Mouse (Mus musculus): ENCODE results near the gene Imp4.
A peak's percentile ranks its signal among the peaks of the same experiment; 100 is the strongest.

Imp4 gene

DNA sequence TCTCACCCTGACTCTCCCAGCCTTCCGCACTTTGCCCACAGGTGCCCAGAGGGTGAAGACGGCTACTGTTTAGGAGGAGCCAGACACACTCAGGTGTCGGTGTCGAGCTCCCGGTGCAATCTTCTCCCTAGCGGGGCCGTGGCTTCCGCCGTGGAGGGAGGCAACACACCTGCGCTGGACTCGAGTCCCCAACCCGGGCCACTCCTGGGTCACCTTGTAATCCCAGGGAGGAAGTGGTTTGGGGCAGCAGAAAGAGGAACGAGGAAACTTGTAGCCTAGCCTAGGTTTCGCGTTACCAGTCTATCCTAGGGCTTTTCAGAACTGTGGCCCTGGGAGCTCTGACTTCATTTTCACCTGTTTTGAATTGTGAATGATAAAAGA, 20.4 kb downstream of the Imp4 start:
- DNase-seq (ENCODE audit: low read depth, low spot score), result no peak

DNA sequence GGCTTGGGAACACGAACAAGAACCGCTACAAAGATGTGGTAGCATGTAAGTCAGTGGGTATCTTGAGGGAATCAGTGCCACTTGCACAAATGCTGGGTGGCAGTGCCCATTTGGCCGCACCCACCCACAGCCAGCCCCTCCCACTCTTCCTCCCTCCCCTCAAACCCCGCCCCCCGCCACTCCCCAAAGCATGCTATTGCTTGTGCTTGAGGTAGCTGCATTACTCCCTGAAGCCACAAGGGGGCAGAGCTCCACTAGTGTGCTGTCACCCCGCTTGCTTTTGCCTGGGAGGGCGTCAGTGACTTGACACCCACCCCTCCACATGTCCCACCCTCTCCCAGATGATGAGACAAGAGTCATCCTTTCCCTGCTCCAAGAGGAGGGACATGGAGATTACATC, 23.1 kb downstream of the Imp4 start:
- DNase-seq (ENCODE audit: low read depth, low spot score), result peak; percentile 92

DNA sequence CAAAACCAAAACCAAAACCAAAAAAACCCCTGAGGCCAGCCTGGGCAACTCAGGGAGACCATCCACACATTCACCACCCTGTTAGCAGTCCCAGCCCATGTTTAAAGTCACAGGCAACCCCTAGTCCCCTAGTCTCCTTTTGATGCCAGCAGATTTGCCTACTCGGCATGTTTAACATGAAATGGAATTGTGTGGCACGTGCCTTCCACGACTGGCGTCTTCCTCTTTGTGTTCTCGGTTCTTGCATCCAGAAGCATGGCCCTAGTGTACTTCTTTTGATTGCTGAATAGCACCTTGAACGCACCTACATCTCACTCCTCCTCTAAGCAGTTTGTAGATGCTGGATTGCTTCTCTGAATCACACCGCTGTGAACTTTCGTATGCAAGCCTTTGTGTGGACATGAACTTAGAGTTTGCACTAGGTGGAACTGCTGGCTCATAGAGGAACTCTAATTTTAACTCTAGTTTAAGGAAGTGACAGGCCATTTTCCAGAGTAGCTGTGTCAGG, 24.7 kb downstream of the Imp4 start:
- no peak for DNase-seq (ENCODE audit: low read depth, low spot score)

DNA sequence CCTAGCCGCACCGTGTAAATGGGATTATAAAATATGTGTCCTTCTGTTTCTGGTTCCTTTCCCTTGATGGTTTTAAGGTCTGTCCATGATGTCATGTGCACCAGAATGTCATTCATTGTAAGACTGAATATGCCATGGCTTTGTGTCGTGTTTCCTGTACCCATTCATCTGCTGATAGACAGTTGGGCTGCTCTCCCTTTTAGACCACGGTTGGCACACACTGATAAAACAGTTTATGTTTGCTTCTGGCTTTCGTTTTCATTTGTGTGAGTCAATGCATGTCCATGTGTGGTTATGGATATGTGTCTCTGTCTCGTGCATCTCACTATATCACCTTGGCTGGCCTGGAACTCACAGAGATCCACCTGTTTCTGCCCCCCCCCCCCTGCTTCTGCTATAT, 25.8 kb downstream of the Imp4 start:
- no peak for DNase-seq (ENCODE audit: low read depth, low spot score)

DNA sequence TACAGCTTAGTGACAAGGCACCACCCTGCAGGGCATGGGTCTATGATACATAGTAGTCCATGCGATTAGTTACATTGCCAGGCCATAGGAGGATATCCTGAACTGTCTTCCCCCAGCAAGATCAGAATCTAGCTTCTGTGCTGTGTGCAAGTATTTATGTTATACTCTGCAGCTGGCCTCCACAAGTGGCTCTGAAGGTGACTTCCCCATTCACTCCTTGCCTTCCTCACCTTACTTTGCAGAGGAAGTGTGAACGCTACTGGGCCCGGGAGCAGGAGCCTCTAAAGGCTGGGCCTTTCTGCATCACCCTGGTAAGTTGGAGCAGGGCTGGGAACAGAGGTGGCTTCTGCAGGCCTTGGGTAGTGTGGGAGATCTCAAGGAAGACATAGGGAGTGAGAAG, 28.4 kb downstream of the Imp4 start:
- DNase-seq (ENCODE audit: low read depth, low spot score), result no peak

DNA sequence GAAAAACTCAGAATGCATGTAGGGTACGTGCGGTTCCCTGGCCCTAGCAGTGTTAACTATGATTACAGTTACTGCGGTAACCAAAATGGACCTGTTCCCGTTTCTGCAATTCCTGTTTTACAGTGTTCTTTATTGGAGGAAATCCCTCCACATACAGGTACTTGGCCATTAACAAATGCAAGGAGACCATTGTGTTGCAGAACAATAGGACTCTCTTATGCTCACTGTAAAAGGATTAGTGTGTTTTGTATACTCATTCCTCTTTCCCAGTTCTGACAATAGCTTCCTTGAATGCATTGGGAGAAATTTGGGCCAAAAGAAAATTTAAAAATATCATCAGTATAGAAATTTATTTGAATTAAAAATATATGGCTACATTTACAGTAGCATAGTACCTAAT, 28.8 kb downstream of the Imp4 start:
- no peak for DNase-seq (ENCODE audit: low read depth, low spot score)

DNA sequence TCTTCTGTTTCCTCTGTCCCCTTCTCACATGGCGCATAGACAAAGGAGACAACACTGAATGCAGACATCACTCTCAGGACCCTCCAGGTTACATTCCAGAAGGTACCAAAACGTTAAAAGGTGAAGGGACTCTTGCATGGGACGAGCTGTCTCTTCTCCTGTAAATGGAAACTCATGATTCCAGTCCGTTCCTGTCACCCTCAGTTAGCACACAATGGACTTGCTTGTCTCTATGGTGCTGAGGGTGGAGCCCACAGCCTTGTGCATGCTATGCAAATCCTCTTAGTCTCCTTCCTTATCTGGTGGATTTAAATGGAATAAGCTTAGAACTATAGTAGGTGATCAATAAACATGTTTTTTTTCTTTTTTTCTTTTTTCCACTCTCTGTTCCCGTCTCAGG, 30.1 kb downstream of the Imp4 start:
- DNase-seq (ENCODE audit: low read depth, low spot score), result no peak

DNA sequence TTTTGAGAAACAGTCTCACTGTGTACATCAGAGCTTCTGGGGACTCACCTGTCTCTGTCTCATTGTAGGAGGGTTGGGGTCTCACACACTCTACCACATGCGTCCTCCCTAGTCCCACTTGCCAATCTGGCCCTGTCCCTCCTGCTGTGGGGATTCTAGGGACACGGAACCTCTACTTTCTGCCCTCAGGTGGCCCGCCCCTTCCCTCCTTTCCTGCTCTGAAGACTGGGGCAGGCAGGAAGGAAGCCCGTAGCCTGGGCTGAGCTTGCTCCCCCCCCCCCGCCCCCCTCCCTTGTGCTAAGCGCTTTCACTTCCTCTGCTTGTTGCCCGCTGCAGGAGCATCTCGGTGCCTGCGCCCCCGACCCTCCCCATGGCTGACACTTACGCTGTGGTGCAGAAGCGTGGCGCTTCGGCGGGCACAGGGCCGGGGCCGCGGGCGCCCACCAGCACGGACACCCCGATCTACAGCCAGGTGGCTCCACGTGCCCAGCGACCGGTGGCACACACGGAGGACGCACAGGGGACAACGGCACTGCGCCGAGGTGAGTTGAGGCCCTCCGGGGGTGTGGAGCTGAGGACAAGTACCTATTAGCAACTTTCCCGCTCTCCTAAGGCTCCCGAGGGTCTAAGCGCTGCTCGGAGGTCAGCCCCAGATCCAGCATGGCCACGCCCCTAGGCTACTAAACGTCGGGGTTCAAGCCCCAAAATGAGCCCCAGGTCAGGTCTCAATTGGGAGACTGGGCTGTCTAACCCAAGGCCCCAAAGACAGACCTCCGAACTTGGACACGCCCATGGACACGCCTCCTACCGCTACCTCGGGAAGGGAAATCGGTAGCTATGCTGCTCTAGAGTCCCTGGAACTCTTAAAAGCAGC, 33.0 kb downstream of the Imp4 start:
- DNase-seq (ENCODE audit: low read depth, low spot score), result peak; percentile 88

DNA sequence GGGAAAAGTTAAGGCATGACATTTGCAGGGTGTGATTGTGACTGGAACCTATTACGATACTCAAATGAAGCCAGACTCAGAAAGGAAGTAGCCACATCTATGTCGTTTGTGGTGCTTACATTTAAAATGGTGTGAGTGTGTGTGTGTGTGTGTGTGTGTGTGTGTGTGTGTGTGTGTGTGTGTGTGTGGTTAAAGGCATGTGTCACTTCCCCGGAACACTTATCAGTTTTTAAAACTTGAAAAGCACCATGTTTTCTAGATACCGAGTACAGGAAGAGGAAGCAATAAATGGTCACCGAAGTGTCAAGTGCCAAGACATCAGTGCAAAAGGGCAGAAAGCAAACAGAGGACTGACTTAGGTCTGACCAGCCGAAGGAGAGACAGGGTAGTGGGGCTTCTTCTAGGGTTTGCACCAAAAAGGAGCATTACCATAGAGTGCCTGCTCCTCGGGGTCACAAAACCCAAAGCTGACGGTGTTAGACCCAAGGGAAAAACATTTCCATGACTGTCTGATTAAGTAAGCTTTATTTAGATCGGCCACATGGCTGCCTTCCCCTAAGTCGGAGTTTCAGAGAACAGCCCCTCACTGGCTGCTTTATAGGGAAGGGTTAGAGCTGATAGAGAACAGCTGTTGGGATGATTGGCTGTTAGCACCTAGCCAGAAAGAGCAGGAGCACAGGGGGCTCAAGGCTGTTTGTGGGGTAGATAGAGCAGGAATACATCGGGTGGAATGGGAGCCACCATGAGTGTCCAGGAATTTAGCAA, 39.4 kb downstream of the Imp4 start:
- DNase-seq (ENCODE audit: low read depth, low spot score), result peak; percentile 64

DNA sequence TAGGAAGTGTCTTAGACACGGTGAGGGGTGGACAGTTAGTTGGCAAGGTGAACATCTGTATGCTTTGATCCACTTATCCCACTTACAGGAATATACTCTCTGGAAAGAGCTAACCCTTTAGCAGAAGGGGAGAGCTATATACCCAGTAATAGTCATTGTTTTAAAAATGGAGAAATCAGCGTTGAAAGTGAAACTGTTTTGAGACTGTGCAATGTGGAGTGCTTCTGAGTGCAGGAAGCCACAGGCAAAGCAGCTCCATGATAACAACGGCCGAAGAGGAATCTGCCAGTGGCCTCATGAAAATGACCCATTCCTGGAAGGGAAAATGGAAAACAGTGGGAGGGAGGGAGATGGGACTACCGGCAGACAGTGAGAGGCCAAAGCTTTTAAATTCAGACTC, 41.1 kb downstream of the Imp4 start:
- peak; percentile 58 for DNase-seq (ENCODE audit: low read depth, low spot score)

DNA sequence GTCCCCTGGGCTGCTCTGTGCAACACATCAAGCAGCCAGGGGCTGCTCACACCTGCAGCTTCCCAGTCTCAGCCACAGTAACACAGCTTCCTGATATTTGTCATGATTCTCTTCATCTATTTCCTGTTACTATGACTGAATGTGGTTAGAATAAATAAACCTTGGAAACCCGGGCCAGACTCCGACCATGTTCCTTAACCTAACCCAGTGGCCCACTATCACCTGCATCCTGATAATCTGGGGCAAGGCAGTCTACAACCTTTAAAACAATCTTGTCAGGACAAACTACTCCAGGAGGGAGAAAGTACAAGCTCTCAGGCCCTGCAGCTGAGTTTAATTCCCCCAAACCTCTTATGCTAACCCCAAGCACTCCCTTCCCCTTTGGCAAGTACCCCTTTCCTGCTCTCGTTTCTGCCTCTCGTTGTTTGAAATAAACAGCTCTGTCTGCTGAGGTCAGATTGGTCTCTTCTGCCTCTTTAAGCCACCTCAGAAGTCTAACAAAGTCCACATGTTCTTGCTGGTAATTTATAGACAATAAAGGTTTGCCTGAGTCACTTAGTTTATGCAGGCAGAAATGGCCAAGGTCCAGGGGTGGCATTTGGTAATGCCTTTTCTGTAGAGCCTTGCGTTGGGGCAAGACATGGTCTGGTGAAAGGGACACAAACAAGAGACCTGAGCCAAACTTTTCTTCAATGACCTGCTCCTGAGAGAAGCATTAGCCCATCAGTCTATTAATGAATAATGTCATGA, 42.4 kb downstream of the Imp4 start:
- no peak for DNase-seq (ENCODE audit: low read depth, low spot score)

DNA sequence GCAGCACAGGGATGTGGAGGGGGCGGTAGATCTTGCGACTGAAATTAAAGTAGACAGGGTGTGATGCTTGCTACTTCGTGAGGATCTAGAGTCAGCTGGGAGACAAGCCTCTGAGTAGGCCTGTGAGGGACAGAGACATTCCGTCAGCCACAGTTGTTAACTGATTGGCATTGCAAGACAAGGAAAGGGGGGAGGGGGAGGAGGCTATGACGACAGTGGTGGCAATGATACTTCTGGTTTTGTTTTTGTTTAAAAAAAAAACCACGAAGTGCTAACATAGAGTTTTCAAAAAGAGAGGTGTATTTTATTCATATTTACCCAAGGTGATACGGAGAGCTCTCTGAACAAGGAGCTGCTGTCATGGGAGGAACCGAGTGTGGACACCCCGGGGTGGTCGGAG, 44.8 kb downstream of the Imp4 start:
- DNase-seq (ENCODE audit: low read depth, low spot score), result peak; percentile 83

DNA sequence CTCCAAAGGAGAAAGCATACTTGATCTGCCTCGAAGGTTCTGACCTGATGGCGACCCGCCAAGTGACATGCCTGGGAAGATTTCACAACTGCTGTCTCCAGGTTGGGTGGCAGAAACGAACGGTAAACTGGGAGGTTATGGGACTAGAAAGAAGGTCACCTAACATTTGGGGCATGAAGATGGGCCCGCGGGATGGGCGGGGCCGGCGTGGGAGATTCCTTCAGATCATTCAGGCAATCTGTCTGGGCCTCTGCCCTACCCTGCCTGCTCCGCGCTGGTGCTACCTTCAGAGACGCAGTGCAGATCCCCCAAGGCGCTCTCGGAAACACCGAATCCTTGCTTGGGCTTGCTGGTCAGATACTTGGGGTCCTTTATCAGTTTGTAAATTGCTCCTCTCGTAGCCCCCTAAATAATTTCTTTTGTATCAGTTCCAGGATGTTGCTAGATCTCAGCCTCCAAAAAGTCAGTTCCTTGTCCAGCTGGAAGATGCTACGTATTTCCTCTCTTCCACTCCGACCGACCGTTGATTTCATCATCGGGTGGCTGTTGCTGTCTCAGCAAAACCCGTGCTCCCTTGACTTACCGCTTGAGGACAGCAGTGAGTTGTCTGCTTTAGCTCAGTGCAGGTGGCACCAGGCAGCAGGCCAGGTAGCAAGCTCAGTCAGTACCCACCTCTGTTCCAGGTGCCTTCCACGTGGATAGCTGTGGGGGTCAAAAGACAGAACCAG, 46.0 kb downstream of the Imp4 start:
- peak; percentile 88 for DNase-seq (ENCODE audit: low read depth, low spot score)

DNA sequence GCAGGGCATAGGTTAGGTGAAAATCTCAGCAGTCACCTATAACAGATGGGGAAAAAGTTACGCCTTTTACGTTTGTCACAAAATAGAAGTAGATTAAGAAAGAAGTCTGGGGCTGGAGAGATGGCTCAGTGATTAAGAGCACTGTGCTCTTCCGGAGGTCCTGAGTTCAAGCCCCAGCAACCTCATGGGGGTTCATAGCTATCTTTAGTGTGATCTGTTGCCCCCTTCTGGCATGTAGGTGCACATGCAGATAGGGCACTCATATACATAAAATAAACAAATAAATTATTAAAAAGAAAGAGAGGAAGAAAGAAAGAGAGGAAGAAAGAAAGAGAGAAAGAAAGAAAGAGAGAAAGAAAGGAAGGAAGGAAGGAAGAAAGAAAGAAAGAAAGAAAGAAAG, 47.7 kb downstream of the Imp4 start:
- DNase-seq (ENCODE audit: low read depth, low spot score), result peak; percentile 41

DNA sequence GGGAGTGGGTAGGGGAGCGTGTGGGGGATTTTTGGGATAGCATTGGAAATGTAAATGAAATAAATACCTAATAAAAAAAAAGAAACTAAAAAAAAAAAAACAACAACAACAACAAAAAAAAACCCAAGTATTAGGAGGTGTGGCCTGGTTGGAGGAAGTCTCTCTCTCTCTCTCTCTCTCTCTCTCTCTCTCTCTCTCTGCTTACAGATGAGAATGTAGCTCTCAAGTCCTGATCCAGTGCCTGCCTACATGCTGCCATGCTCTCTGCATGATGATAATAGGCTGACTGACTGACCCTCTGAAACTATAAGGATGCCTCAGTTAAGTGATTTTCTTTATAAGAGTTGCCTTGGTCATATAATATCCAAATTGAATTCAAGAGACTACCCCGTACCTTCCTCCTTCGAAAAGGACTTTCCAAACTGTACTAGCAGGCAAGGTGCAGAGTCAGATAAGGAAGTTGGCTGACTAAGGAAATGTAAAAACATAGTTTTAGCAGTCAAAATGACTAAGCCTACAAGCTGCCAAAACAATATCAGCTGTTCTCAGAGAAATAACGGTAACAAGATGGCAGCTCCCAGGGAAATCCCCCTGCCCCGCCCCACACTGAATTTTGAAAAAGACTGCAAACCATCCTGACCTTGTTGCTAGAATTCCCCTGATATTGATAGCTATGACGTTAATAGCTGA, 50.3 kb downstream of the Imp4 start:
- DNase-seq (ENCODE audit: low read depth, low spot score), result no peak

DNA sequence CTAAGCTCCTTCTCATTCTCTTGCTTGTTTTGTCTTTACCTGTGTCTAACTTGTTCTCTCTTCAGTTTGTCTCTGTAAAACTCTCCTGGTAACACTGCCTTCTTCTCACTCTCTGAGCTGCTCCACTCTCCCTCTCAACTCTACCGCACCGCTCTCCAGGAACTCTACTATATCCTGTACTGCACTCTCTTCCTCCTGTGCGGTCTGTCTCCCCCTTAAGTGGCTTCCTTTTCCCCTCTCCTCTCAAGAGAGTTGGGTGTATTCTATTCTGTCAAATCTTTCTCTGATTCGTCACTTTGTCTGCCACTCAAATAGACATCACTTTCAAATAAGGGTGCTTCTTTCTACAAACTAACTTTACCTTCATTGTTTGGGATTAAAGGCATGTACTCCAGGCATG, 51.8 kb downstream of the Imp4 start:
- DNase-seq (ENCODE audit: low read depth, low spot score), result no peak
